Mouse (Mus musculus) stomach, postnatal 0 days (tissue): ENCODE measurements at regions not wholly inside any gene's neighbourhood (a gene's known extent, or its start where the extent isn't known, plus 50 kb on each side); places are given as distances from the start of the nearest gene placed in this dataset.

Experiments used
- CTCF ChIP-seq: IDR thresholded peaks from 2 replicates; pipeline ENCODE4 v1.5.1; 2016; ENCODE audit warnings: antibody characterized with exemption, low read depth, mild to moderate bottlenecking, moderate library complexity
- EP300 ChIP-seq: optimal IDR thresholded peaks from 2 replicates; pipeline ENCODE3; 2016; ENCODE audit warnings: antibody characterized with exemption

GRCm38 (mm10) chr11:71636111-71636510 lies 113.6 kb upstream of the Wscd1 start:
- no peak for TF ChIP-seq CTCF
- TF ChIP-seq EP300 = no peak
